Mouse (Mus musculus) left cerebral cortex, adult 9 months (tissue): ENCODE measurements at regions not wholly inside any gene's neighbourhood (a gene's known extent, or its start where the extent isn't known, plus 50 kb on each side); places are given as distances from the start of the nearest gene placed in this dataset.
A peak's percentile ranks its signal among the peaks of the same experiment; 100 is the strongest.

ENCODE experiments used
- DNase-seq, 2 experiments: peaks; one replicate each; pipeline ENCODE4 v3.0.0; 2022; ENCODE audit warnings: low spot score in 2 of 2

- DNase-seq = no peak
Observed at GRCm38 (mm10) chr3:41363947-41364346, 191.6 kb upstream of the Jade1 start.

DNA sequence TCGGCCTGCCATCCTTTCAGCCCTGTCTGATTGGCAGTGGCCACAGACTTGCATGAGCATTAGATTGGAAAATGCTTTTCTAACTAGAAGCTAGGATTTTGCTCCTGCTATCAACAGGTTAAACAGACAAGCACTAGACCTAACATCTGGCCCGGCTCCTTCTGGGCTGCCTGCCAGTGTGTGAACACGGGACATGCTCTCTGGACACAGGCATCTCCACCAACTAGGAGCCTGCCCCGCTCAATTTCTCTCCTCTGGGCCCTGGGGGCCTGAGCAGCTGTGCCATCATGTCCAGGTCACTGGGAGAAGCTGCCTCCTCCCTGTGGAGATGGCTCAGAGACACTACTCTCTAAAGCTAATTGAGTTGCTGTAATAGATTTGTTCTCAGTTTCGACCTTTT lies 195.3 kb upstream of the Jade1 start:
- DNase-seq = no peak

DNA sequence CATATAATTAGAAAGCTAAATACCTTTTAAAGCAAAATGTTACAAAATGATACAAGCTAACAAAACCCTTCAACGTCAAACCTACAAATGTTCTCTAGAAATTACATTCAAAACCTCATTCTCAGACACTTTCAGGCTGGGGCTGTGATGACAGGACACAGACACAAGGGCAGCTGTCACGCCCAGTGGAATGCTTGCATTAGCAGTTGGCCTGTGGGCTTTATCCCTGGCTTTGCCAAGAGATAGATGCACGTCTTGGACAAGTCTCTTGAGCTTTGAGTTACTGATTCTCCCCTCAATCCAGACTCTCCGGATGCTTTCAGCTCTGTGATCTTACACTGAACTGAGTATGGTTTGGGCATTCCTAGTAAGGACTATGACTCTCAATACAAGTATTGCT lies 196.1 kb upstream of the Jade1 start:
- DNase-seq = no peak

DNA sequence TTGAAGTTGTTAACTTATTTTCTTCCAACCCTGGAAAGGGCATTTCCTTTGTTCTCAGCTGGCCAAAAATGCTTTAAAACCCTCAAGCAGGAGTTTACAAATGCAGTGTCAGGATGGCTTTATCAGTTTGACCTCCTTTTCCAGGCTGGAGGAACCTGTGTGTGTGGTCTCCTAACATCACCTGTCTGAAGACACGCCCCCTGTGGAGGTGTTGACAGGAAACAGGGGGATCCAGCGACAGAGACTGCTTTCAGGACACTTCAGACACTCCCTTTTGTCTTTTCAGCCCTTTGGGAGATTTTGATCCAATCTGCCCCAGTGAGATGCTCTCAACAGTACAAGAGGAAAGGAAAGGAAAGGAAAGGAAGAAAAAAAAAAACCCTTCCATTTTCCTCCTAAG lies 202.5 kb upstream of the Jade1 start:
- no peak for DNase-seq

DNA sequence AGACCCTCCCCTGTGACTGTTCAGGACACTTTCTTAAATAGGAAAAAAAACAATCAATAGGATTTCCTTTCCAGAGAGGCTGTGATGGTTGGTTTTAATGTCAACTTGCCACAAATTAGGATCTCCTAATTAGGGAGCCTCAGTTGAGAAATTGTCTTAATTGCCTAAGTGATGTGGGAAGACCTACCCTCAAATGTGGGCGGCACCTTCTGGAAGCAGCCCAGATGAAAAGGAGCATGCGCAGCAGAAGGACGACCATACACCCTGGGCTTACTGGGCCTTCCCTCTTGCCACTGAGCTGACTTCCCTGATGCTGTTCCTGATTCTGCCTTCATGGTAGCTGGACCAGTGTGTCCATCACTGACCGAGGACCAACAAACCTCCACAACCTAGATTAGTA lies 203.7 kb upstream of the Jade1 start:
- no peak for DNase-seq

- DNase-seq = no peak
Observed at GRCm38 (mm10) chr3:41351091-41351685, 204.3 kb upstream of the Jade1 start.

DNA sequence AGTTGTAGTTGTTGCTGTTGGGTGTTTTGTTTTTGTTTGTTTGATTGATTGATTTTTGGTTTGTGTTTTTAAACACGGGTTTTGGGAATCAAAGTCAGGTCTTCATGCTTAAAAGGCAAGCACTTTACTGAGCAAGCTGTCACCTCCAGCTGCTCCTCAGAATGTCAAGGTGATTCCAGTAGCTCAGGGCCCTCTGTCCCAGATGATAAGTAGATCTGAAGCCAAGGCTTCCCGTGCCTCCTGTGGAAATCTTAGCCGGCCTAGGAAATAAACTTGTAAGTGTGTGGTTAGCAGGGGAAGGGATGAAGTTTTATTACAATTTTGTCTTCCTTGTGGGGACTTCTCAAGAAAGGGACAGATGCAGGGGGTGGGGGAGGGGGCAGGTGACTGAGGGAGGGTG lies 205.2 kb upstream of the Jade1 start:
- DNase-seq = no peak

- peak in 1 of 2 experiments; percentile 48 for DNase-seq
Observed at GRCm38 (mm10) chr3:41348795-41349194, 206.7 kb upstream of the Jade1 start.

GRCm38 (mm10) chr3:41346863-41347262 lies 208.7 kb upstream of the Jade1 start:
- DNase-seq = no peak

- DNase-seq = no peak
Observed at GRCm38 (mm10) chr3:41343431-41343830, 212.1 kb upstream of the Jade1 start.

DNA sequence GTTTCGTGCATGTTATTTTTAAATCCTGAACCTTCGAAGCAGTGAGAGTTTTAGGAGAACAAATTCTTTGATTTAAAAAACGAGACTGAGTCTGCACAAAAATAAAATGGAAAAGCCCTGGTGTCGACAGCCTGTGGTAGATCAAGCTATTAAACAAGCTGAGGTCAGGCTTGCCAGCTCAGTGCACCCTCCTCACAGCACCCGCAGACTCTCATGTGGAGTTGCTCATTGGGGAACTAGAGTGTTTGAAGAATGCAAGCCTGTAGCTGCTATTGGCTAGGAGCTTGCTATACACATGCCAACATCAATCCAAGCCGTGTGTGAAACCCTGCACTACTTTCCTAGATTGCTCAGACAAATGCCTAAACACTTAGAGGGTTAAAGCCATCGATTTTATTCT lies 223.1 kb upstream of the Jade1 start:
- no peak for DNase-seq

DNA sequence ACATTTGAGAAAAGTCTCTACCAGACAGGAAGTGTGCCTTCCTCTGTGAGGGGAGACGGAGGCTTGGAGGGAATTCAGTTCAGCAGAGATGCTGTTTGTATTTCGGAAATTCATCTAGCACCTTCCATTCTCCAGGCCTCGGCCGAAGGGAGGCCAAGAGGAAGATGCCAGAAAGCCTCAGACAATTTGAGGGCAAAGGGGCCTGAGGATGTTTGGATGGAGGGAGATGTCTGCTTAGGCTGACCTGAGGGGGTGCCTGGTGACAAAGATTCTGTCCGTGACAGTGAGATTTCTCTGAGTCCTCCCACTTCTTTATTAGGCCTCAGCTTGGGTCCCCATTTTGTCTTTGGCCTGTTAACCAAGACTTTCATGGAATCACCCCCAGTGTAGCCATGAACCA lies 225.2 kb upstream of the Jade1 start:
- DNase-seq = no peak

- DNase-seq = no peak
Observed at GRCm38 (mm10) chr3:41328828-41329227, 226.7 kb upstream of the Jade1 start.

- no peak for DNase-seq
Observed at GRCm38 (mm10) chr3:41326211-41327104, 229.1 kb upstream of the Jade1 start.

- DNase-seq = no peak
Observed at GRCm38 (mm10) chr3:41321808-41322207, 233.7 kb upstream of the Jade1 start.

GRCm38 (mm10) chr3:41319214-41319856 lies 236.2 kb upstream of the Jade1 start:
- no peak for DNase-seq

- peak in 1 of 2 experiments; percentile 6 for DNase-seq
Observed at GRCm38 (mm10) chr3:41318232-41319131, 235.6 kb upstream of the Pgrmc2 start.

DNA sequence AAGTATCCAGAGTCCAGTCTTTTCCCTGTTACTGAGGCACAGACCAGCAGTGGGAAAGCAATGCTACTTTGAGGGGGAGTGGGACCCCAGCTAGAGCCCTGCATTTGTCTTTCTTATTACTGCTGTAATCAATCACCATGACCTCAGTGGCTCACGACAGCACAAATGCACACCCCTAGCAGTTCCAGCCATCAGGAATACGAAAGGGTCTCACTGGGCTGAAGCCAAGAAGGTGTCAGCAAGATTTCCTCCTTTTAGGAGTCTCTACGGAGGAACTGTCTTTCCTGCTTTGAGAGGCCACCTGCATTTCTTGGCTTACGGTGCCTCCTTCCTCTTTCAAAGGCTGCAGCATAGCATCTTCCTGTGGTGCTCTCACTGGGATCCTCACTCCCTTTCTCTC lies 234.3 kb upstream of the Pgrmc2 start:
- no peak for DNase-seq

GRCm38 (mm10) chr3:41312492-41312891 lies 229.6 kb upstream of the Pgrmc2 start:
- no peak for DNase-seq

DNA sequence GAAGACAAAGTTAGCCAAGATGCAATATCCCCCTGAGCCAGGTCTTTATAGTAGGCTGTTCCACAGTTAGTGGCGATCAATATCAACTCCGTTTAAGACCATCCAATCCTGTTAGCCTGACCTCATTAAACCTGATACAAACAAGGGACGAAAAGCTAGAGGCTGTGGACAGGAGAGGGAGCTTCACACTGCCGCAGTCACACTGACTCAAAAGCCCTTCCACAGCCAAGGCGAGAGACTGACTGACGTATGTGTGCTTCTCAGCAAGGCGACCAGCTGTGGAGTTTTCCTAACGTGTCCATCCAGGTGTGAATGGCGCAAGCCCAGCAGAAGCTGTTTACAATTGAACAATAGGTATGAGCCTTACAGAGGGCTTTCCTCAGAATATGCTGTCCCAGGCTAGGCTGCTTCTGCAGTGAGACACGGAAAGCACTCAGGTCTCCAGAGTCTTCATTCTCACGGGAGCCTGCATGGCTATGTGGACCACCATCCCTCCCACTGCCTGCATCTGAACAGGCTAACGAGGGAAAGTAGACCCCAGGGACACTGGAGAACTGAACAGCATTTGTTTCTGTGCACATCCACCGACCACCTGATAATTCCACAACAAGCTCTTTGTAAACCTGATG lies 224.7 kb upstream of the Pgrmc2 start:
- no peak for DNase-seq

- no peak for DNase-seq
Observed at GRCm38 (mm10) chr3:41302805-41303204, 220.0 kb upstream of the Pgrmc2 start.
